Mouse (Mus musculus) heart, adult 10 weeks (tissue): ENCODE results near the gene Ttc7b. TPM values are rescaled to one million over a fixed set of nuclear protein-coding genes. Genes with fewer than 3 reads are reported as not detected.

ENCODE experiments used
- polyA plus RNA-seq: library from polyadenylated mRNA; stranded (reverse); fragments of 350-450 nt; fragmentation: Illumina TruSeq; extraction: RNeasy Lipid Tissue Mini Kit (QIAGEN cat#74804); gene quantifications from one replicate; pipeline ENCODE4 v1.2.3, GENCODE M21; 2014; ENCODE audit warnings: low read depth, low replicate concordance

Ttc7b gene
- 57.0 TPM for polyA plus RNA-seq

GRCm38 (mm10) chr12:100520794-100521186 is at the start of gene Ttc7b:
Ttc7b (minus strand) TSS chr12:100520826.

Other genes starting within 250 kb of the Ttc7b start
- gene Rps6ka5, start 206.2 kb upstream of the Ttc7b start, polyA plus RNA-seq = 7.7 TPM